Comparison of ENCODE assay signal across 11 mouse cellular contexts in the genomic region with DNA sequence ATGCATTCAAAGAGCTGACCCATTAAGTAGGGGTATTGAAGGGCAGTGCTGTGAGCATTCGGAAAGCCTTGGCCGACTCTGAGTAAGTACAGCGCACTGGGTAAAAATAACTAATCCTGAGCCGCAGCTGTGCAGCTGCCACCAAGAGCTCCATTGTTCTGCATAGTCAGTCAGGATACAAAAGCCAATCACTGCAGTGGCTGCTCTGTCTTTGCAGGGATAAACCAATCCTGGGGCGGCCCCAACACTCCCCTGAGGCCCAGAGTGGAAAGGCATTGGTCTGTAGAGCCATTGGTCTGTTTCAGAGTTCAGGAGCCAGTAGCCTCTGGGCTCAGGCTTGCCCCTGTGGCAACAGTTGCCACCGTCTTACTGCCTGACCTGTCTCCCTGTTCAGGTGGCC. TPM values are rescaled to one million over a fixed set of nuclear protein-coding genes. Genes with fewer than 3 reads are reported as not detected.
A peak's percentile ranks its signal among the peaks of the same experiment; 100 is the strongest.
DNase-seq lines count a peak whose midpoint lies in the region; ATAC-seq and TF ChIP-seq lines count a peak whose summit lies in the region.
"Had no signal": no experiment of that assay in that cellular context is flagged by ENCODE, and none has a peak within 500 bp of the region (broad histone marks: within the 10 kb centered on the region; RNA-seq: fewer than 3 reads in every experiment).

No protein-coding gene starts in this region.

- H3K4me3 ChIP-seq in forebrain, embryonic 11.5 days (ENCODE audit: low read depth, low read length), result no peak overlapping the region
- H3K4me3 ChIP-seq in hindbrain, embryonic 16.5 days (ENCODE audit: low read length), result no peak overlapping the region
- H3K4me3 ChIP-seq in myocyte, result no peak overlapping the region
- no peak overlapping the region for H3K4me3 ChIP-seq in liver, embryonic 12.5 days
- H3K4me3 ChIP-seq in intestine, embryonic 16.5 days (ENCODE audit: low read length), result no peak overlapping the region
- H3K4me3 ChIP-seq: intestine, embryonic 15.5 days had no signal

- no peaks in the 10 kb centered on the region for H3K36me3 ChIP-seq in forebrain, embryonic 11.5 days (ENCODE audit: control insufficient read depth, insufficient read depth, low read length)
- no peaks in the 10 kb centered on the region for H3K36me3 ChIP-seq in hindbrain, embryonic 16.5 days (ENCODE audit: control insufficient read depth, insufficient read depth, low read length)
- no peaks in the 10 kb centered on the region for H3K36me3 ChIP-seq in myocyte (ENCODE audit: control insufficient read depth, insufficient read depth)
- H3K36me3 ChIP-seq in liver, embryonic 12.5 days, result no peaks in the 10 kb centered on the region
- no peaks in the 10 kb centered on the region for H3K36me3 ChIP-seq in intestine, embryonic 16.5 days (ENCODE audit: control insufficient read depth, insufficient read depth, low read length)
- H3K36me3 ChIP-seq: intestine, embryonic 15.5 days had no signal

- ATAC-seq in forebrain, embryonic 11.5 days (replicated peaks; ENCODE audit: low FRiP score), result peak; percentile 79
- peak; percentile 17; the same call in 1 of the 2 replicates for ATAC-seq in hindbrain, embryonic 16.5 days
- ATAC-seq in liver, embryonic 12.5 days, result no peak
- no peak for ATAC-seq in intestine, embryonic 16.5 days
- ATAC-seq: intestine, embryonic 15.5 days; liver, postnatal 0 days had no signal

- H3K9ac ChIP-seq in forebrain, embryonic 11.5 days (ENCODE audit: low read length), result 0 out of 2 replicates have a peak overlapping the region, but pooled peaks have one; percentile 3
- no peak overlapping the region for H3K9ac ChIP-seq in hindbrain, embryonic 16.5 days (ENCODE audit: low read depth, low read length)
- H3K9ac ChIP-seq in liver, embryonic 12.5 days, result no peak overlapping the region
- no peak overlapping the region for H3K9ac ChIP-seq in intestine, embryonic 16.5 days (ENCODE audit: low read depth, low read length)
- H3K9ac ChIP-seq: intestine, embryonic 15.5 days; liver, postnatal 0 days had no signal

- no peak overlapping the region for H3ac ChIP-seq in myocyte (ENCODE audit: control insufficient read depth, insufficient read length)

- no peaks in the 10 kb centered on the region for H3K9me3 ChIP-seq in forebrain, embryonic 11.5 days (ENCODE audit: control insufficient read depth, low read length)
- H3K9me3 ChIP-seq in hindbrain, embryonic 16.5 days (ENCODE audit: control insufficient read depth, low read length), result no peaks in the 10 kb centered on the region
- H3K9me3 ChIP-seq in liver, embryonic 12.5 days (replicated peaks), result no peaks in the 10 kb centered on the region
- H3K9me3 ChIP-seq in intestine, embryonic 16.5 days (ENCODE audit: control insufficient read depth, low read length), result no peaks in the 10 kb centered on the region
- H3K9me3 ChIP-seq: intestine, embryonic 15.5 days had no signal

- H3K4me1 ChIP-seq in forebrain, embryonic 11.5 days (replicated peaks; ENCODE audit: control insufficient read depth, insufficient read depth, low read length), result peaks cover 7% of the 10 kb centered on the region; the same call in 1 of the 2 replicates
- no peaks in the 10 kb centered on the region for H3K4me1 ChIP-seq in hindbrain, embryonic 16.5 days (ENCODE audit: control insufficient read depth, insufficient read depth, low read depth, low read length)
- H3K4me1 ChIP-seq in liver, embryonic 12.5 days, result no peaks in the 10 kb centered on the region
- no peaks in the 10 kb centered on the region for H3K4me1 ChIP-seq in intestine, embryonic 16.5 days (ENCODE audit: control insufficient read depth, insufficient read depth, low read length)
- H3K4me1 ChIP-seq: intestine, embryonic 15.5 days had no signal

- peak; percentile 44 for TF ChIP-seq POLR2A in myocyte (IDR thresholded peaks at IDR 0.05; ENCODE audit: insufficient read length, low read depth)

- peak; percentile 37 for DNase-seq in left cerebral cortex, adult 11 months (ENCODE audit: low spot score)
- DNase-seq in left cerebral cortex, adult 18-20 months (ENCODE audit: low spot score in 2 of 2), result no peak
- DNase-seq in forebrain, embryonic 11.5 days (ENCODE audit: low spot score), result peak; percentile 65
- DNase-seq in cerebellum, adult 8-10 months, result no peak
- DNase-seq: adrenal gland, postnatal 14 days; liver, postnatal 0 days had no signal

- no peak overlapping the region for H3K27ac ChIP-seq in forebrain, embryonic 11.5 days (ENCODE audit: low read depth, low read length)
- H3K27ac ChIP-seq in hindbrain, embryonic 16.5 days (ENCODE audit: low read depth, low read length), result no peak overlapping the region
- no peak overlapping the region for H3K27ac ChIP-seq in liver, embryonic 12.5 days
- no peak overlapping the region for H3K27ac ChIP-seq in intestine, embryonic 16.5 days (ENCODE audit: low read length)
- H3K27ac ChIP-seq: intestine, embryonic 15.5 days had no signal

- no peak overlapping the region for H3K4me2 ChIP-seq in forebrain, embryonic 11.5 days (ENCODE audit: low read depth, low read length, severe bottlenecking)
- no peak overlapping the region for H3K4me2 ChIP-seq in hindbrain, embryonic 16.5 days (ENCODE audit: low read length)
- peak overlapping the region; percentile 56 for H3K4me2 ChIP-seq in myocyte (ENCODE audit: low read depth)
- no peak overlapping the region for H3K4me2 ChIP-seq in liver, embryonic 12.5 days
- no peak overlapping the region for H3K4me2 ChIP-seq in intestine, embryonic 16.5 days (ENCODE audit: low read depth, low read length)
- H3K4me2 ChIP-seq: intestine, embryonic 15.5 days had no signal

- H3K79me2 ChIP-seq in myocyte (ENCODE audit: control insufficient read depth, insufficient read depth), result no peaks in the 10 kb centered on the region

- 18% methylated on average over 6 of the region's 6 CpGs for WGBS in forebrain, embryonic 11.5 days
- 27% methylated on average over 6 of the region's 6 CpGs for WGBS in hindbrain, embryonic 16.5 days
- 69% methylated on average over 6 of the region's 6 CpGs for WGBS in liver, embryonic 12.5 days (ENCODE audit: insufficient replicate concordance)
- 67% methylated on average over 6 of the region's 6 CpGs for WGBS in intestine, embryonic 16.5 days

- no peaks in the 10 kb centered on the region for H3K27me3 ChIP-seq in forebrain, embryonic 11.5 days (ENCODE audit: control insufficient read depth, insufficient read depth, low read length)
- H3K27me3 ChIP-seq in hindbrain, embryonic 16.5 days (replicated peaks; ENCODE audit: control insufficient read depth, insufficient read depth, low read length), result no peaks in the 10 kb centered on the region
- H3K27me3 ChIP-seq in myocyte (ENCODE audit: control insufficient read depth, insufficient read depth, insufficient read length), result peaks cover 43% of the 10 kb centered on the region
- H3K27me3 ChIP-seq in liver, embryonic 12.5 days (replicated peaks), result peaks cover 62% of the 10 kb centered on the region
- no peaks in the 10 kb centered on the region for H3K27me3 ChIP-seq in intestine, embryonic 16.5 days (replicated peaks; ENCODE audit: control insufficient read depth, insufficient read depth, low read length)
- H3K27me3 ChIP-seq: intestine, embryonic 15.5 days had no signal

TF ChIP-seq in myocyte, 11 proteins besides CTCF, POLR2A, EP300 and RAD21:
- TF ChIP-seq SRF (IDR thresholded peaks at IDR 0.05; ENCODE audit: control insufficient read depth, insufficient read length, low read depth), result no peak
- TF ChIP-seq MYOG (IDR thresholded peaks at IDR 0.05; ENCODE audit: control insufficient read depth in 1 of 3, insufficient read depth in 1 of 3, insufficient read length in 2 of 3, low read depth in 2 of 3), result peak in 2 of 3 experiments; percentile 50 to 58
- no peak for TF ChIP-seq MAX (IDR thresholded peaks at IDR 0.05; ENCODE audit: low read depth)
- TF ChIP-seq REST (IDR thresholded peaks at IDR 0.05; ENCODE audit: insufficient read depth, insufficient read length), result no peak
- peak in 1 of 3 experiments; percentile 74 for TF ChIP-seq MYOD1 (IDR thresholded peaks at IDR 0.05; ENCODE audit: control insufficient read depth in 1 of 3, insufficient read length in 2 of 3, low read depth in 2 of 3)

RNA-seq across cellular contexts. Expression of a gene that starts 25.9 kb away (rescaled TPM):
- 1 to 10 TPM; 5.1 to 5.2 TPM for total RNA-seq in left cerebral cortex, adult 18-20 months (2021)
- polyA plus RNA-seq in forebrain, embryonic 11.5 days (2014; fragmentation: Nextera tagmentation; extraction: Ambion mirVana), result 18.3 and 21.4 TPM in 2 replicates
- polyA plus RNA-seq in hindbrain, embryonic 16.5 days (2015; fragmentation: Nextera tagmentation; extraction: Ambion mirVana), result 13.2 and 15.2 TPM in 2 replicates
- polyA plus RNA-seq in myocyte (2012; fragmentation: generic; extraction: Trizol), result 34.4 TPM
- 13.8 and 14.0 TPM in 2 replicates for polyA plus RNA-seq in liver, embryonic 12.5 days (2016; fragmentation: Nextera tagmentation; extraction: Ambion mirVana)
- 71.7 and 75.3 TPM in 2 replicates for polyA plus RNA-seq in intestine, embryonic 16.5 days (2015; fragmentation: Nextera tagmentation; extraction: Ambion mirVana)

RNA-seq across cellular contexts. Expression of a gene that starts 27.7 kb away (rescaled TPM):
- total RNA-seq in left cerebral cortex, adult 18-20 months (2021), result 1 to 10 TPM; 1.0 to 1.6 TPM
- polyA plus RNA-seq in forebrain, embryonic 11.5 days (2014; fragmentation: Nextera tagmentation; extraction: Ambion mirVana), result not detected in 2 replicates
- polyA plus RNA-seq in hindbrain, embryonic 16.5 days (2015; fragmentation: Nextera tagmentation; extraction: Ambion mirVana), result 0.59 and 0.60 TPM in 2 replicates
- 17.8 TPM for polyA plus RNA-seq in myocyte (2012; fragmentation: generic; extraction: Trizol)
- polyA plus RNA-seq in liver, embryonic 12.5 days (2016; fragmentation: Nextera tagmentation; extraction: Ambion mirVana), result not detected in 2 replicates
- 0.29 and 0.40 TPM in 2 replicates for polyA plus RNA-seq in intestine, embryonic 16.5 days (2015; fragmentation: Nextera tagmentation; extraction: Ambion mirVana)
- polyA plus RNA-seq: liver, postnatal 0 days had no signal

Comparison
In these comparisons a context has a peak if more than half of its experiments do, and no peak if none do; other contexts are left out.
1. DNase-seq: peak in left cerebral cortex, adult 11 months (single experiment) and forebrain, embryonic 11.5 days (single experiment); none in left cerebral cortex, adult 18-20 months (0 of 2) and cerebellum, adult 8-10 months (single experiment).
2. ATAC-seq: peak in forebrain, embryonic 11.5 days (single experiment) and hindbrain, embryonic 16.5 days (single experiment); none in liver, embryonic 12.5 days (single experiment) and intestine, embryonic 16.5 days (single experiment).
3. RNA of a gene that starts 27.7 kb away (polyA plus RNA-seq): 17.8 TPM in myocyte (single experiment); 0.59 to 0.60 TPM in hindbrain, embryonic 16.5 days, 0.29 to 0.40 TPM in intestine, embryonic 16.5 days, not detected in forebrain, embryonic 11.5 days and not detected in liver, embryonic 12.5 days; every median in the first group is over 10 times any median in the second.